Mouse (Mus musculus): ENCODE measurements around the gene Syne1. TPM values are rescaled to one million over a fixed set of nuclear protein-coding genes. Genes with fewer than 3 reads are reported as not detected.

The Syne1 gene
- total and polyA plus RNA-seq, 3 experiments = 5.3 to 6.8 TPM; not detected in 1

DNA sequence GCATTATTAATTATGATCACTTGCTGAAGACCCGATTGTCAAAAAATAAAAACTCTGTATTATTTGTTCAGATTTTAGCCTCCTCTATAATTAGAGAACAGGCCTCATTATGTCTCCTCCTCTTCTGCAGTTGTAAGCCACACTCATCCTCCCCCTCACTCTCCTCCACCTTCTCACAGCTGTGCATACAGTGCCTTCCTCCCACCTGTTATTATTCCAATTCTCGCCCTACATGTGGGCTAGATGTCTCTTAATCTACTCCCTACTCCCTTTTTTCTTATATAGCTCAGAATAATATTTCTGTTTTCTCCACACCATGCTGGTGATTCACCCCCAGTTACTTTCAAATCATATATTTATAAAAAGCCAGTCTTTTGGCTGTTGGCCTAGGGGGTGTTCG is 371.4 kb downstream of the Syne1 start:
- Histone ChIP-seq H3K4me1 (ENCODE audit: control insufficient read depth in 1 of 2, insufficient read depth in 2 of 2, low read length in 2 of 2) (no peaks in the 10 kb centered on the region), H3K36me3 (ENCODE audit: control insufficient read depth in 1 of 2, insufficient read depth in 2 of 2, low read length in 2 of 2) (no peaks in the 10 kb centered on the region; a peak in 1 of 4 replicates), H3K27ac (ENCODE audit: control insufficient read depth, low read depth, low read length) (no peak overlapping the region), H3K27me3 (ENCODE audit: control insufficient read depth in 1 of 2, insufficient read depth in 2 of 2, low read length in 2 of 2) (no peaks in the 10 kb centered on the region), H3K79me2 (ENCODE audit: control insufficient read depth, insufficient read depth, low read length, poor library complexity) (no peaks in the 10 kb centered on the region), H3K9ac (ENCODE audit: control insufficient read depth, low read depth, low read length, poor library complexity, severe bottlenecking) (no peak overlapping the region), H3K9me3 (replicated peaks; ENCODE audit: insufficient read depth, low read length) (no peaks in the 10 kb centered on the region), H3K4me3 (ENCODE audit: control insufficient read depth in 1 of 2, insufficient read depth in 1 of 2, low read depth in 2 of 2, low read length in 2 of 2) (no peak overlapping the region)
- no peak for DNase-seq (ENCODE audit: low read depth, low spot score)
- TF ChIP-seq ETS1 (IDR thresholded peaks at IDR 0.05; ENCODE audit: low read depth, low read length) = no peak
- no peak for TF ChIP-seq ZC3H11A (IDR thresholded peaks at IDR 0.05; ENCODE audit: low read depth, low read length)
- no peak for TF ChIP-seq ELF1 (IDR thresholded peaks at IDR 0.05; ENCODE audit: low read depth, low read length)
- TF ChIP-seq MEF2A (IDR thresholded peaks at IDR 0.05; ENCODE audit: extremely low read depth, insufficient replicate concordance, low read depth, low read length, poor library complexity, severe bottlenecking) = no peak
- TF ChIP-seq RAD21 (IDR thresholded peaks at IDR 0.05; ENCODE audit: low read depth, low read length) = no peak
- no peak for TF ChIP-seq KAT2A (conservative IDR thresholded peaks at IDR 0.05; ENCODE audit: low read depth, low read length)
- TF ChIP-seq CHD2 (IDR thresholded peaks at IDR 0.05; ENCODE audit: low read length) = no peak
- TF ChIP-seq ZNF384 (IDR thresholded peaks at IDR 0.05; ENCODE audit: low read depth, low read length) = no peak

DNA sequence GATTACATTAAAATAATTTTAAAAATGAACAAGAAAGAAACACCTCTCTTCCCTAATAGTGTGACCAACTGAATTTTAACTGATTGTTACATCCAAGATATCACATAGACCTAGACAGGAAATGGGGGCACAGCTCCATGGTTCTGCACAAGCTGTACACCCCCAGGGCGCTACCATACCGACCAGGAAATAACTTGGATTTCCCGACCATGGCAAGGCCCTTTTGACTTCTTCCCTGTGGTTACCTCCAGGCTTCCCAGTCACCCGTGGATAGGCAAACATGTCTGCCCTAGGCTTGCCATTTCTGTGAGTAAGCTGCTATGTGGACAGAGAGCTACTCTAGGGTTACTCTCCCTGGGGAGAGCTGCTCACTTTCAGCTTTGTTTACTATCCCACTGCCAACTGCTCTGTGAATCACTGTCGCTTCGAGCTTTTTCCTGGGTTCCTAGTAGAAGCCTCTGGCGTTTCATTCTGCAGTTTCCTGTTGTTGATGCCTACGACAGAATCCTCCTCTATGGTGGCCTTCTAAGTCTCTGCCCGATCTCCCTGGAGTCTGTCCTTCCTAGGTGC is 373.8 kb downstream of the Syne1 start:
- TF ChIP-seq NELFE (IDR thresholded peaks at IDR 0.05; ENCODE audit: low read depth, low read length) = no peak
- TF ChIP-seq ZC3H11A (IDR thresholded peaks at IDR 0.05; ENCODE audit: low read depth, low read length) = no peak
- no peak for TF ChIP-seq ZNF384 (IDR thresholded peaks at IDR 0.05; ENCODE audit: low read depth, low read length)
- Histone ChIP-seq H3K9me3 (replicated peaks; ENCODE audit: insufficient read depth, low read length) (no peaks in the 10 kb centered on the region), H3K27me3 (ENCODE audit: control insufficient read depth in 1 of 2, insufficient read depth in 2 of 2, low read length in 2 of 2) (no peaks in the 10 kb centered on the region; a peak in 1 of 4 replicates), H3K4me3 (ENCODE audit: control insufficient read depth in 1 of 2, insufficient read depth in 1 of 2, low read depth in 2 of 2, low read length in 2 of 2) (no peak overlapping the region), H3K36me3 (ENCODE audit: control insufficient read depth in 1 of 2, insufficient read depth in 2 of 2, low read length in 2 of 2) (no peaks in the 10 kb centered on the region; a peak in 1 of 4 replicates), H3K9ac (ENCODE audit: control insufficient read depth, low read depth, low read length, poor library complexity, severe bottlenecking) (no peak overlapping the region), H3K27ac (ENCODE audit: control insufficient read depth, low read depth, low read length) (no peak overlapping the region), H3K79me2 (ENCODE audit: control insufficient read depth, insufficient read depth, low read length, poor library complexity) (no peaks in the 10 kb centered on the region), H3K4me1 (ENCODE audit: control insufficient read depth in 1 of 2, insufficient read depth in 2 of 2, low read length in 2 of 2) (no peaks in the 10 kb centered on the region)
- no peak for DNase-seq (ENCODE audit: low read depth, low spot score)

DNA sequence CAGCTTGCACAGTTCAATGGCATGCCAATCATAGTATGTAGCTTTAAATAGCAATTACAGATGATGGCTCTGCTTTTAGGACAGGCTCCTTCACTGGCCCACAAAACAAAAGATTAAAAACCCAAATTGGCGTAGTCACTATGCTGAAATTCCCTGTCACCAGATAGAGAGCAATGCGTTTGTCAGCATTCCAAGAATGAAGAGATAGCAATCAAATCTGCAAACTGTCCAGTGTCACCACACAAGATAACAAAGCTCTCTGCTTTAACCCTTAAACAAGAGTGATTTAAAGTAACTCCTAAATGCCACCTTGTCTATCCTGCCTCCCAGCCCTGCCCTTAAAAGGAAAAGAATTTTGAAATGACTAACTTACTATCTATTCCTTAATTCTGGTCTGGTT is 374.9 kb downstream of the Syne1 start:
- Histone ChIP-seq H3K36me3 (ENCODE audit: control insufficient read depth in 1 of 2, insufficient read depth in 2 of 2, low read length in 2 of 2) (no peaks in the 10 kb centered on the region; a peak in 1 of 4 replicates), H3K27me3 (ENCODE audit: control insufficient read depth in 1 of 2, insufficient read depth in 2 of 2, low read length in 2 of 2) (no peaks in the 10 kb centered on the region; a peak in 1 of 4 replicates), H3K79me2 (ENCODE audit: control insufficient read depth, insufficient read depth, low read length, poor library complexity) (no peaks in the 10 kb centered on the region), H3K9ac (ENCODE audit: control insufficient read depth, low read depth, low read length, poor library complexity, severe bottlenecking) (no peak overlapping the region), H3K4me3 (ENCODE audit: control insufficient read depth in 1 of 2, insufficient read depth in 1 of 2, low read depth in 2 of 2, low read length in 2 of 2) (no peak overlapping the region), H3K4me1 (ENCODE audit: control insufficient read depth in 1 of 2, insufficient read depth in 2 of 2, low read length in 2 of 2) (no peaks in the 10 kb centered on the region), H3K27ac (ENCODE audit: control insufficient read depth, low read depth, low read length) (no peak overlapping the region), H3K9me3 (replicated peaks; ENCODE audit: insufficient read depth, low read length) (no peaks in the 10 kb centered on the region)
- DNase-seq (ENCODE audit: low read depth, low spot score) = no peak
- TF ChIP-seq GATA1 (IDR thresholded peaks at IDR 0.05; ENCODE audit: low read depth, low read length) = no peak; the same call in 1 of the 2 replicates
- TF ChIP-seq EP300 (IDR thresholded peaks at IDR 0.05; ENCODE audit: low read depth in 1 of 2, low read length in 2 of 2) = no peak; a peak in 1 of 4 replicates

All from MEL (cell line).